Mouse (Mus musculus) MEL (cell line): Measurements from ENCODE around the gene Fmn2. TPM values are rescaled to one million over a fixed set of nuclear protein-coding genes. Genes with fewer than 3 reads are reported as not detected.
A peak's percentile ranks its signal among the peaks of the same experiment; 100 is the strongest.

Experiments
- DNase-seq: peaks from one replicate; pipeline ENCODE4 v3.0.0; 2011; ENCODE audit warnings: low read depth, low spot score
- H3K27ac ChIP-seq: 2 replicates; pipeline ENCODE4 v1.5.1; 2012; ENCODE audit warnings: low read depth, mild to moderate bottlenecking, control low read depth, low read length, moderate library complexity; ENCODE audit not compliant: control insufficient read depth
- H3K27me3 ChIP-seq, 2 experiments: fragments of 150-350 bp in 1 of 2; sonication (generic) in 1 of 2; 2 replicates each; pipeline ENCODE4 v1.6.1; 2012; ENCODE audit warnings: low read length in 2 of 2, mild to moderate bottlenecking in 2 of 2, improper control_type of control experiment in 1 of 2, moderate library complexity in 1 of 2; ENCODE audit not compliant: insufficient read depth in 2 of 2, control insufficient read depth in 1 of 2
- H3K36me3 ChIP-seq, 2 experiments: 2 replicates each; pipeline ENCODE4 v1.6.1; 2012 to 2014; ENCODE audit warnings: low read length in 2 of 2, improper control_type of control experiment in 1 of 2, inconsistent platforms in 1 of 2, mild to moderate bottlenecking in 1 of 2; ENCODE audit not compliant: insufficient read depth in 2 of 2, control insufficient read depth in 1 of 2
- H3K4me1 ChIP-seq, 2 experiments: fragments of 150-350 bp in 1 of 2; sonication (generic) in 1 of 2; 2 replicates each; pipeline ENCODE4 v1.6.1; 2012; ENCODE audit warnings: low read length in 2 of 2, improper control_type of control experiment in 1 of 2, mild to moderate bottlenecking in 1 of 2; ENCODE audit not compliant: insufficient read depth in 2 of 2, control insufficient read depth in 1 of 2
- H3K4me3 ChIP-seq, 2 experiments: fragments of 150-350 bp in 1 of 2; sonication (generic) in 1 of 2; 2 replicates each; pipeline ENCODE4 v1.5.1; 2012; ENCODE audit warnings: low read depth in 2 of 2, low read length in 2 of 2, mild to moderate bottlenecking in 2 of 2, moderate library complexity in 2 of 2, control low read depth in 1 of 2, improper control_type of control experiment in 1 of 2; ENCODE audit not compliant: control insufficient read depth in 1 of 2, insufficient read depth in 1 of 2
- H3K79me2 ChIP-seq: 2 replicates; pipeline ENCODE4 v1.6.1; 2012; ENCODE audit warnings: mild to moderate bottlenecking, low read length, moderate library complexity; ENCODE audit not compliant: control insufficient read depth, poor library complexity, insufficient read depth
- H3K9ac ChIP-seq: 2 replicates; pipeline ENCODE4 v1.6.1; 2012; ENCODE audit warnings: low read depth, mild to moderate bottlenecking, control low read depth, low read length, moderate library complexity; ENCODE audit not compliant: control insufficient read depth, poor library complexity, severe bottlenecking
- H3K9me3 ChIP-seq: fragments of 150-350 bp; sonication (generic); replicated peaks from 2 replicates; pipeline ENCODE4 v1.6.1; 2012; ENCODE audit warnings: mild to moderate bottlenecking, low read length, improper control_type of control experiment, moderate library complexity; ENCODE audit not compliant: insufficient read depth
- CHD1 ChIP-seq: IDR thresholded peaks from 2 replicates; pipeline ENCODE4 v1.6.1; 2012; ENCODE audit warnings: low read depth, mild to moderate bottlenecking, inconsistent platforms, low read length, improper control_type of control experiment
- CTCF ChIP-seq, 3 experiments: IDR thresholded peaks in 2 of 3; conservative IDR thresholded peaks in 1 of 3; 2 replicates each; pipeline ENCODE4 v1.5.1; 2011 to 2012; ENCODE audit warnings: low read length in 3 of 3, low read depth in 2 of 3, mild to moderate bottlenecking in 2 of 3, improper control_type of control experiment in 1 of 3, inconsistent platforms in 1 of 3, mixed read lengths in 1 of 3, moderate library complexity in 1 of 3; ENCODE audit not compliant: control insufficient read depth in 1 of 3, insufficient read depth in 1 of 3, poor library complexity in 1 of 3, severe bottlenecking in 1 of 3
- E2F4 ChIP-seq: IDR thresholded peaks from 2 replicates; pipeline ENCODE4 v1.6.1; 2011; ENCODE audit warnings: low read depth, low read length, improper control_type of control experiment, borderline replicate concordance
- EP300 ChIP-seq, 2 experiments: IDR thresholded peaks; 2 replicates each; pipeline ENCODE4 v1.6.1; 2011; ENCODE audit warnings: improper control_type of control experiment in 2 of 2, low read length in 2 of 2, low read depth in 1 of 2, mild to moderate bottlenecking in 1 of 2
- ETS1 ChIP-seq: IDR thresholded peaks from 2 replicates; pipeline ENCODE4 v1.6.1; 2012; ENCODE audit warnings: low read depth, mild to moderate bottlenecking, inconsistent platforms, low read length, improper control_type of control experiment, moderate library complexity
- GABPA ChIP-seq: IDR thresholded peaks from 2 replicates; pipeline ENCODE4 v1.6.1; 2012; ENCODE audit warnings: low read depth, mild to moderate bottlenecking, inconsistent platforms, low read length, improper control_type of control experiment, moderate library complexity
- GATA1 ChIP-seq: IDR thresholded peaks from 2 replicates; pipeline ENCODE4 v1.6.1; 2011; ENCODE audit warnings: low read depth, low read length, improper control_type of control experiment
- HCFC1 ChIP-seq: IDR thresholded peaks from 2 replicates; pipeline ENCODE4 v1.6.1; 2012; ENCODE audit warnings: low read depth, mild to moderate bottlenecking, inconsistent platforms, low read length, improper control_type of control experiment, moderate library complexity
- JUND ChIP-seq: IDR thresholded peaks from 2 replicates; pipeline ENCODE4 v1.6.1; 2011; ENCODE audit warnings: low read depth, mild to moderate bottlenecking, improper control_type of control experiment, low read length
- MAX ChIP-seq: IDR thresholded peaks from 2 replicates; pipeline ENCODE4 v1.6.1; 2011; ENCODE audit warnings: low read length, improper control_type of control experiment
- MXI1 ChIP-seq: IDR thresholded peaks from 2 replicates; pipeline ENCODE4 v1.6.1; 2011; ENCODE audit warnings: mild to moderate bottlenecking, low read depth, low read length, improper control_type of control experiment
- MYC ChIP-seq: IDR thresholded peaks from 2 replicates; pipeline ENCODE4 v1.6.1; 2011; ENCODE audit warnings: low read depth, mild to moderate bottlenecking, low read length, improper control_type of control experiment, moderate library complexity
- POLR2AphosphoS2 ChIP-seq: IDR thresholded peaks from 2 replicates; pipeline ENCODE4 v1.6.1; 2011; ENCODE audit warnings: low read length, improper control_type of control experiment
- POLR2AphosphoS5 ChIP-seq: IDR thresholded peaks from 2 replicates; pipeline ENCODE4 v1.6.1; 2012; ENCODE audit warnings: low read depth, borderline replicate concordance, mild to moderate bottlenecking, inconsistent platforms, low read length, moderate library complexity, mixed read lengths
- RAD21 ChIP-seq: IDR thresholded peaks from 2 replicates; pipeline ENCODE4 v1.6.1; 2011; ENCODE audit warnings: mild to moderate bottlenecking, low read depth, low read length, improper control_type of control experiment
- RCOR1 ChIP-seq: IDR thresholded peaks from 2 replicates; pipeline ENCODE4 v1.6.1; 2012; ENCODE audit warnings: low read depth, mild to moderate bottlenecking, inconsistent platforms, low read length, improper control_type of control experiment
- SMC3 ChIP-seq: IDR thresholded peaks from 2 replicates; pipeline ENCODE4 v1.6.1; 2011; ENCODE audit warnings: low read depth, low read length, improper control_type of control experiment
- UBTF ChIP-seq: IDR thresholded peaks from 2 replicates; pipeline ENCODE4 v1.6.1; 2012; ENCODE audit warnings: low read depth, mild to moderate bottlenecking, inconsistent platforms, low read length, improper control_type of control experiment, moderate library complexity, borderline replicate concordance; ENCODE audit not compliant: insufficient read depth
- ZC3H11A ChIP-seq: IDR thresholded peaks from 2 replicates; pipeline ENCODE4 v1.6.1; 2012; ENCODE audit warnings: low read depth, mild to moderate bottlenecking, inconsistent platforms, low read length, improper control_type of control experiment
- ZNF384 ChIP-seq: IDR thresholded peaks from 2 replicates; pipeline ENCODE4 v1.6.1; 2012; ENCODE audit warnings: low read depth, mild to moderate bottlenecking, inconsistent platforms, low read length, improper control_type of control experiment
- polyA plus RNA-seq, 2 experiments: library from polyadenylated mRNA; stranded (reverse) in 1 of 2; unstranded in 1 of 2; fragments of >175 nt in 1 of 2; fragments of >200 nt in 1 of 2; gene quantifications; 2 replicates each; pipeline versions ENCODE4 v1.2.1 to v1.2.4; 2012; ENCODE audit warnings: low replicate concordance in 2 of 2, low read depth in 1 of 2; ENCODE audit not compliant: insufficient read length in 2 of 2, insufficient read depth in 1 of 2, missing spikeins in 1 of 2
- total RNA-seq: library from RNA; depleted of rRNA; stranded (reverse); fragments of 300-350 nt; gene quantifications from 2 replicates; pipeline ENCODE4 v1.2.3, GENCODE M21; 2012

Gene Fmn2
- total and polyA plus RNA-seq, 3 experiments = not detected

DNA sequence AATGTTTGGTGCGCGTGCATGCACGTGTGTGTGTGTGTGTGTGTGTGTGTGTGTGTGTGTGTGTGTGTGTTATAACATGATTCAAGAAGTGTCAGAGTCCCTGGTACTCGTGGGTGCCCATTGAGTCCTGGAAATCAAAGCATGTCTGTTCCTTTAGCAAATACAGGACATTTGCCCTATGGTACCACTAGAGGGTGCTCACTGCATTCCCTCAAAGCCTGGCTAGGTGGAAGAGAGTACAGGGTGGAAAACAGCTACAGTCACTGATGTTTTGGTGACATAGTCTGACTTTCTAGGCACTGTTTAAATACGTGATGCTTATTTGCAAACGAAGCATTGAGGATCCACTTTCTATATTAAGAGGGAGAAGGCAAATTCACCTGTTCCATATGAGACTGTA, 31.9 kb upstream of the Fmn2 start:
- peak; percentile 59 for DNase-seq
- no peaks in the 10 kb centered on the region; a peak in 1 of 4 replicates for H3K4me1 ChIP-seq
- TF ChIP-seq POLR2AphosphoS2 = no peak
- TF ChIP-seq SMC3 = peak; percentile 70
- no peak for TF ChIP-seq RCOR1
- peak; percentile 62 to 78 (median 75) for TF ChIP-seq CTCF (IDR thresholded peaks at IDR 0.05 in 2 of 3, conservative IDR thresholded peaks at IDR 0.05 in 1 of 3; ENCODE audit: control insufficient read depth in 1 of 3, insufficient read depth in 1 of 3, low read depth in 2 of 3, low read length in 3 of 3, poor library complexity in 1 of 3, severe bottlenecking in 1 of 3)
- TF ChIP-seq ZC3H11A = peak; percentile 33; the same call in 1 of the 2 replicates
- TF ChIP-seq JUND = no peak
- no peak for TF ChIP-seq MXI1
- TF ChIP-seq HCFC1 = no peak
- TF ChIP-seq E2F4 = no peak
- no peak for TF ChIP-seq ZNF384
- TF ChIP-seq MYC = no peak
- TF ChIP-seq GATA1 = no peak
- no peak for TF ChIP-seq UBTF
- TF ChIP-seq RAD21 = peak; percentile 72
- TF ChIP-seq EP300 (IDR thresholded peaks at IDR 0.05; ENCODE audit: low read depth in 1 of 2, low read length in 2 of 2) = no peak
- no peak for TF ChIP-seq MAX
- no peak for TF ChIP-seq CHD1
- no peak for TF ChIP-seq ETS1

DNA sequence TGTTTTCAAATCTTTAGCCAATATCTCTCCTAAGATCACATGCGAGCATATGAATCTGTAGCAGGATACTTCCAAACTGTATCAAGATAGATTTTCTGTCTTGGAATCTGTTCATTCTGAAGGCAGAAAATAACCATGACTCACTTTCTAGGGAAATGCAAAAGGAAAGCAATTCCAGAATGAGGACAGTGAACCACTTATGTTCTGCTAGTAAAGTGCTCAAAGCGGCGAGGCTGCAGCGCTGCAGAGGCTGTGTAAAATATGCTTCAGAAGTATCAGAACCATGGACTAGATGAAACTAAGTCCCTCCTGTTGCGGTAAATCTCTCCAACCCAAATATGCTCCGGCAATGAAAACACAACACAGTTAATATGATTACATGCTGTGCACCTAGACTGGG, 19.1 kb upstream of the Fmn2 start:
- H3K27me3 ChIP-seq = no peaks in the 10 kb centered on the region
- no peak overlapping the region for H3K27ac ChIP-seq
- no peak overlapping the region for H3K9ac ChIP-seq
- H3K4me1 ChIP-seq = no peaks in the 10 kb centered on the region
- H3K79me2 ChIP-seq = no peaks in the 10 kb centered on the region
- H3K36me3 ChIP-seq = no peaks in the 10 kb centered on the region
- H3K9me3 ChIP-seq = no peaks in the 10 kb centered on the region
- no peak for DNase-seq
- TF ChIP-seq POLR2AphosphoS5 (no peak), GABPA (no peak), RCOR1 (no peak), E2F4 (no peak)
- TF ChIP-seq, all 39 proteins: peak for 0
- no peak overlapping the region for H3K4me3 ChIP-seq

More for the DNA sequence above, 31.9 kb upstream of the Fmn2 start:
- Histone ChIP-seq H3K27ac (no peak overlapping the region), H3K9ac (no peak overlapping the region), H3K4me3 (no peak overlapping the region), H3K79me2 (no peaks in the 10 kb centered on the region), H3K36me3 (no peaks in the 10 kb centered on the region), H3K9me3 (no peaks in the 10 kb centered on the region), H3K27me3 (no peaks in the 10 kb centered on the region)
